Mouse (Mus musculus) lung, postnatal 0 days (tissue): ENCODE results near the gene Olfr980.
"Not testable (repeated sequence)": the region's sequence is repeated elsewhere in the genome, so short reads cannot be mapped to it uniquely, and the experiment has no call there.

Source experiments
- CTCF ChIP-seq: IDR thresholded peaks from 2 replicates; pipeline ENCODE4 v1.5.1; 2016; ENCODE audit warnings: antibody characterized with exemption, mild to moderate bottlenecking
- EP300 ChIP-seq: IDR thresholded peaks from 2 replicates; pipeline ENCODE4 v1.6.1; 2016; ENCODE audit warnings: antibody characterized with exemption, mild to moderate bottlenecking, control low read depth

DNA sequence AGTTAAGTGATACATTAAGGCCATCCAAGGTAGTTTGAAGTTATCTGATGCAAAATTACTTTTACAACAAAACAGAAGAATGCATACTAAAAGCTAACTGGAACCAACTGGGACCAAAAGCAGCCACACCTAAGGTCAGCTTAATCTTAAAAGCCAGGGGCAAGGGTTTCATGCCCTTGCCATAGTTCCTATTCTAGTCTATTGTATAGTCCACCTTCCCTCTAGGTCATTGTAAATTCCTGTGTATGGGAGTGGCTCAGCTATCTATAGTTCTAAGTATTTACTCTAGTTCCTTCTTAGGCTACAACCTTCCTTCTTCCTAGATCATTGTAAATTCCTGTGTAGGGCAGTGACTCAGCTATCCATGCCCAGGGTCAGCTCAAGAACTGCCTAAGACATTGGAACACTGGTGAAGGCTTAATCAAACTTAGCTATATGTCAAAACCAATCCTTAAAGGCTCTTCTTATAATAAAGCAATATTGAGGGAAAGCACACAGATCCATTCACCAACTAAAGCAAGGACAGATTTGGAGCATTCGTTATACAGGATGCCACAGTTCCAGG lies 32.7 kb downstream of the Olfr980 start:
- not testable (repeated sequence) for TF ChIP-seq CTCF, EP300
